Mouse (Mus musculus) bone marrow macrophage, adult 2 months (primary cell): ENCODE data around the gene Urah.

Source experiments
- CTCF ChIP-seq: IDR thresholded peaks from 2 replicates; pipeline ENCODE4 v1.5.1; 2012; ENCODE audit warnings: low read depth, mild to moderate bottlenecking, low read length, moderate library complexity
- POLR2A ChIP-seq: IDR thresholded peaks from 2 replicates; pipeline ENCODE4 v1.6.1; 2012; ENCODE audit warnings: mild to moderate bottlenecking, low read depth, low read length, borderline replicate concordance

DNA sequence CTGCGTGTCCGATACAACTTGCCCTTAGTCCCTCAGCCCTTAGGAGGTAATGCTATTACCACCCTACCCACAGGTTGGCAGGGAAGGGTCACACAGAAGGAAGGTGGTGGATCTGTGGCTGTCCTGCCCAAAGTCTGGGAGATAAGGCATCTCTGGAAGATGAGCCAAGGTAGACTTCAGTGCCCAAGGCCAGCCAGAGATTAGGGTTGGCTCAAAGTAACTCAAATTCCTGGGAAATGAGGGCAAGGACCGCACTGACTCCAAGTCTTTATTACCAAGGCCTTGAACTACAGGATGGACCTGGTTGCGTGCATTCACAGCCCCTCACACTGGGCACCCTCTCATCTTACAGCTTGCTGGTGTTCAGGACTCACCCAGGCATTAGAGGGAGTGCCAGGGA, 17.1 kb downstream of the Urah start:
- no peak for TF ChIP-seq CTCF
- no peak for TF ChIP-seq POLR2A
